Mouse (Mus musculus) adrenal gland, adult 2 months (tissue): Measurements from ENCODE around the gene Grm8. TPM values are rescaled to one million over a fixed set of nuclear protein-coding genes. Genes with fewer than 3 reads are reported as not detected.
A peak's percentile ranks its signal among the peaks of the same experiment; 100 is the strongest.

Experiments
- DNase-seq: peaks from one replicate; pipeline ENCODE4 v3.0.0; 2021
- polyA plus RNA-seq: library from polyadenylated mRNA; depleted of rRNA; stranded (reverse); fragments of >200 nt; gene quantifications from 2 replicates; pipeline ENCODE4 v1.2.3, GENCODE M21; 2012
- total RNA-seq, 2 experiments: library from RNA; stranded (reverse); gene quantifications; 2 replicates each; pipeline ENCODE4 v1.2.3; 2021

Gene Grm8
- total and polyA plus RNA-seq, 3 experiments, result 0.03 to 0.75 (median 0.55) TPM

- DNase-seq, result no peak
These were observed 499.1 kb downstream of the Grm8 start for GRCm38 (mm10) chr6:27635898-27636297.

GRCm38 (mm10) chr6:27617472-27617871 lies 517.5 kb downstream of the Grm8 start:
- DNase-seq, result no peak

- no peak for DNase-seq
These were observed 554.5 kb downstream of the Grm8 start for GRCm38 (mm10) chr6:27580485-27580884.

- DNase-seq, result no peak
These were observed 589.5 kb downstream of the Grm8 start for GRCm38 (mm10) chr6:27545516-27545915.

- no peak for DNase-seq
These were observed 617.4 kb downstream of the Grm8 start for GRCm38 (mm10) chr6:27517620-27518019.

- DNase-seq, result no peak
These were observed 674.0 kb downstream of the Grm8 start for GRCm38 (mm10) chr6:27460998-27461397.

- DNase-seq, result no peak
These were observed 726.5 kb downstream of the Grm8 start for GRCm38 (mm10) chr6:27408473-27408872.

- no peak for DNase-seq
These were observed 762.6 kb downstream of the Grm8 start for GRCm38 (mm10) chr6:27372416-27372815.

GRCm38 (mm10) chr6:27371095-27371494 lies 763.9 kb downstream of the Grm8 start:
- DNase-seq, result no peak

GRCm38 (mm10) chr6:27363775-27364174 lies 771.2 kb downstream of the Grm8 start:
- no peak for DNase-seq

GRCm38 (mm10) chr6:27360440-27360839 lies 774.5 kb downstream of the Grm8 start:
- no peak for DNase-seq

- DNase-seq, result no peak
These were observed 783.8 kb downstream of the Grm8 start for GRCm38 (mm10) chr6:27351147-27351546.

GRCm38 (mm10) chr6:27348272-27348671 lies 786.7 kb downstream of the Grm8 start:
- DNase-seq, result no peak

- no peak for DNase-seq
These were observed 788.7 kb downstream of the Grm8 start for GRCm38 (mm10) chr6:27346311-27346710.

- DNase-seq, result no peak
These were observed 794.8 kb downstream of the Grm8 start for GRCm38 (mm10) chr6:27340131-27340530.

- DNase-seq, result no peak
These were observed 816.4 kb downstream of the Grm8 start for GRCm38 (mm10) chr6:27318575-27318974.

- no peak for DNase-seq
These were observed 817.6 kb downstream of the Grm8 start for GRCm38 (mm10) chr6:27317422-27317821.

- DNase-seq, result no peak
These were observed 819.0 kb downstream of the Grm8 start for GRCm38 (mm10) chr6:27316018-27316417.

- no peak for DNase-seq
These were observed 820.5 kb downstream of the Grm8 start for GRCm38 (mm10) chr6:27314273-27315009.

GRCm38 (mm10) chr6:27310401-27310800 lies 824.6 kb downstream of the Grm8 start:
- no peak for DNase-seq

- no peak for DNase-seq
These were observed 829.6 kb downstream of the Grm8 start for GRCm38 (mm10) chr6:27305351-27305750.

GRCm38 (mm10) chr6:27264972-27265371 lies 870.0 kb downstream of the Grm8 start:
- DNase-seq, result no peak

GRCm38 (mm10) chr6:27262611-27263010 lies 872.4 kb downstream of the Grm8 start:
- no peak for DNase-seq

GRCm38 (mm10) chr6:27240416-27240815 lies 894.6 kb downstream of the Grm8 start:
- DNase-seq, result peak; percentile 56
